Mouse (Mus musculus) stomach, embryonic 14.5 days (tissue): Measurements from ENCODE around the gene Tubb3. TPM values are rescaled to one million over a fixed set of nuclear protein-coding genes. Genes with fewer than 3 reads are reported as not detected.

Experiments used
- polyA plus RNA-seq: library from polyadenylated mRNA; unstranded; fragments of >200 nt; fragmentation: Nextera tagmentation; extraction: Ambion mirVana; gene quantifications from 2 replicates; pipeline ENCODE4 v1.2.1, GENCODE M21; 2014

Gene Tubb3
- polyA plus RNA-seq, 1 experiment from 2014 or later = 89.6 TPM

Other genes with a start within 250 kb of the Tubb3 start
- gene Dpep1, start 225.2 kb upstream of the Tubb3 start, polyA plus RNA-seq = 1.1 and 1.7 TPM in 2 replicates
- 90.6 and 106 TPM in 2 replicates for gene Chmp1a, start 198.7 kb upstream of the Tubb3 start, polyA plus RNA-seq
- gene Spata33, start 198.6 kb upstream of the Tubb3 start, polyA plus RNA-seq = 4.1 and 5.7 TPM in 2 replicates
- gene Cdk10, start 186.6 kb upstream of the Tubb3 start, polyA plus RNA-seq = 36.3 and 37.5 TPM in 2 replicates
- gene Spata2l, start 175.2 kb upstream of the Tubb3 start, polyA plus RNA-seq = 4.1 and 4.7 TPM in 2 replicates
- gene Zfp276, start 157.2 kb upstream of the Tubb3 start, polyA plus RNA-seq = 21.8 and 23.2 TPM in 2 replicates
- 26.5 and 29.7 TPM in 2 replicates for gene Vps9d1, start 157.1 kb upstream of the Tubb3 start, polyA plus RNA-seq
- gene Fanca, start 92.8 kb upstream of the Tubb3 start, polyA plus RNA-seq = 29.4 and 33.6 TPM in 2 replicates
- 2.2 and 3.1 TPM in 2 replicates for gene Spire2, start 78.7 kb upstream of the Tubb3 start, polyA plus RNA-seq
- gene Tcf25, start 37.7 kb upstream of the Tubb3 start, polyA plus RNA-seq = 161 and 177 TPM in 2 replicates
- gene Mc1r, start 4.3 kb upstream of the Tubb3 start, polyA plus RNA-seq = 0.10 TPM in 1 of 2 replicates, not detected in the other
- 30.2 and 30.9 TPM in 2 replicates for gene Def8, start 12.1 kb downstream of the Tubb3 start, polyA plus RNA-seq
- gene Afg3l1, start 66.5 kb downstream of the Tubb3 start, polyA plus RNA-seq = 35.8 and 36.3 TPM in 2 replicates
- 4.0 and 5.7 TPM in 2 replicates for gene Dbndd1, start 104.0 kb downstream of the Tubb3 start, polyA plus RNA-seq
- 31.3 and 32.5 TPM in 2 replicates for gene Gas8, start 107.4 kb downstream of the Tubb3 start, polyA plus RNA-seq
- 10.8 and 11.7 TPM in 2 replicates for gene Rhou, start 242.5 kb downstream of the Tubb3 start, polyA plus RNA-seq